In the genomic region with DNA sequence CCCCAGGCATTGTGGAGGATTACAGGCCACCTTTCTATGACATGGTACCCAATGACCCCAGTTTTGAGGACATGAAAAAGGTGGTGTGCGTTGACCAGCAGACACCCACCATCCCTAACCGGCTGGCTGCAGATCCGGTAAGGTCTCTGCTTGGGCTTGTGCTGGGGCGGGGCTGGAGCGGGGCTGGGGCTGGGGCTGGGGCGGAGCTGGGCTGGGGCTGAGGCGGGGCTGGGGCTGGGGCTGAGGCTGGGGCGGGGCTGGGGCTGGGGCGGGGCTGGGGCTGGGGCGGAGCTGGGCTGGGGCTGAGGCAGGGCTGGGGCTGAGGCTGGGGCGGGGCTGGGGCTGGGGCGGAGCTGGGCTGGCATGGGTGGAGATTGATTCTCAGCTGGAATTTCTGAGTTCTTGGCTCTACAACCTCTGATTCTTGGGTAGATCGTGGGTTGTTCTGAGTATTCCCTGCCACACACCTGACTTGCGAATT, we compare ENCODE assay signal across 8 mouse cellular contexts. TPM values are rescaled to one million over a fixed set of nuclear protein-coding genes. Genes with fewer than 3 reads are reported as not detected.
DNase-seq lines count a peak whose midpoint lies in the region; ATAC-seq and TF ChIP-seq lines count a peak whose summit lies in the region.

No protein-coding gene starts in this region.

- 0 out of 2 replicates have a peak, but pooled peaks have one; percentile 37 for ATAC-seq in hindbrain, embryonic 16.5 days
- peak; percentile 78 for ATAC-seq in liver, embryonic 11.5 days (replicated peaks; ENCODE audit: low FRiP score)
- ATAC-seq in monocyte, adult 5-6 weeks (replicated peaks; ENCODE audit: insufficient number of reproducible peaks, low FRiP score, low TSS enrichment, poor library complexity, severe bottlenecking): no peak

- peak overlapping the region; percentile 41; the same call in 1 of the 2 replicates for H3K27ac ChIP-seq in embryonic fibroblast, embryonic 13.5 days (ENCODE audit: insufficient read depth, low read length)
- H3K27ac ChIP-seq in hindbrain, embryonic 16.5 days (ENCODE audit: low read depth, low read length): no peak overlapping the region
- no peak overlapping the region for H3K27ac ChIP-seq in liver, embryonic 11.5 days (ENCODE audit: low read depth, low read length)

- intact Hi-C loops in left cerebral cortex, postnatal 25 days (cut with DNase I): no loop called here

- peak; percentile 88 for TF ChIP-seq POLR2A in embryonic fibroblast, embryonic 13.5 days (IDR thresholded peaks at IDR 0.05; ENCODE audit: low read depth, low read length)

- H3K36me3 ChIP-seq in hindbrain, embryonic 16.5 days (ENCODE audit: control insufficient read depth, insufficient read depth, low read length): no peaks in the 10 kb centered on the region
- H3K36me3 ChIP-seq in liver, embryonic 11.5 days (ENCODE audit: control insufficient read depth, insufficient read depth, low read length): no peaks in the 10 kb centered on the region

- H3K9ac ChIP-seq in hindbrain, embryonic 16.5 days (ENCODE audit: low read depth, low read length): no peak overlapping the region
- H3K9ac ChIP-seq in liver, embryonic 11.5 days (ENCODE audit: low read depth, low read length): no peak overlapping the region

- peak; percentile 69 for DNase-seq in urinary bladder, postnatal 14 days (ENCODE audit: low spot score)
- DNase-seq in urinary bladder, postnatal 25 days (ENCODE audit: low spot score): no peak
- DNase-seq in liver, embryonic 11.5 days (ENCODE audit: low spot score): no peak
- DNase-seq in skeletal muscle tissue, adult 2 months (ENCODE audit: low read depth, low spot score): peak; percentile 57
- DNase-seq in left cerebral cortex, postnatal 25 days (ENCODE audit: low spot score in 2 of 2): no peak

- no peak overlapping the region for H3K4me3 ChIP-seq in embryonic fibroblast, embryonic 13.5 days (ENCODE audit: insufficient read depth, low read length)
- no peak overlapping the region for H3K4me3 ChIP-seq in hindbrain, embryonic 16.5 days (ENCODE audit: low read length)
- no peak overlapping the region for H3K4me3 ChIP-seq in liver, embryonic 11.5 days (ENCODE audit: low read depth, low read length)

- 10% methylated on average over 8 of the region's 14 CpGs for WGBS in hindbrain, embryonic 16.5 days
- WGBS in liver, embryonic 11.5 days: 3% methylated on average over 14 of the region's 14 CpGs

- H3K4me2 ChIP-seq in hindbrain, embryonic 16.5 days (ENCODE audit: low read length): no peak overlapping the region
- peak overlapping the region; percentile 20; the same call in 1 of the 2 replicates for H3K4me2 ChIP-seq in liver, embryonic 11.5 days

- H3K27me3 ChIP-seq in hindbrain, embryonic 16.5 days (replicated peaks; ENCODE audit: control insufficient read depth, insufficient read depth, low read length): no peaks in the 10 kb centered on the region; the same call in 1 of the 2 replicates
- peaks cover 7% of the 10 kb centered on the region; the same call in 1 of the 2 replicates for H3K27me3 ChIP-seq in liver, embryonic 11.5 days (replicated peaks; ENCODE audit: control insufficient read depth, insufficient read depth, low read length)

- no peaks in the 10 kb centered on the region for H3K9me3 ChIP-seq in hindbrain, embryonic 16.5 days (ENCODE audit: control insufficient read depth, low read length)
- H3K9me3 ChIP-seq in liver, embryonic 11.5 days (ENCODE audit: control insufficient read depth, low read length): no peaks in the 10 kb centered on the region

- H3K4me1 ChIP-seq in embryonic fibroblast, embryonic 13.5 days (ENCODE audit: control insufficient read depth, insufficient read depth, low read length): peaks cover 9% of the 10 kb centered on the region; the same call in 1 of the 2 replicates
- H3K4me1 ChIP-seq in hindbrain, embryonic 16.5 days (ENCODE audit: control insufficient read depth, insufficient read depth, low read depth, low read length): peaks cover 16% of the 10 kb centered on the region
- peaks cover 33% of the 10 kb centered on the region for H3K4me1 ChIP-seq in liver, embryonic 11.5 days (replicated peaks; ENCODE audit: control insufficient read depth, insufficient read depth, low read length)

- no peak for TF ChIP-seq CTCF in embryonic fibroblast, embryonic 13.5 days (IDR thresholded peaks at IDR 0.05; ENCODE audit: borderline replicate concordance, insufficient read depth, low read length)

RNA-seq across cellular contexts. Expression of a gene that starts 12.8 kb away (rescaled TPM):
- polyA plus RNA-seq in embryonic fibroblast, embryonic 13.5 days (2011; ENCODE audit: insufficient read length, low read depth, missing spikeins): 11.7 and 13.0 TPM in 2 replicates
- polyA plus RNA-seq in hindbrain, embryonic 16.5 days (2015; fragmentation: Nextera tagmentation; extraction: Ambion mirVana): 10.2 and 12.7 TPM in 2 replicates
- 2.5 TPM in 2 replicates for polyA plus RNA-seq in liver, embryonic 11.5 days (2014; fragmentation: Nextera tagmentation; extraction: Ambion mirVana)
- 8.5 to 20.0 TPM (median 11.2 TPM) in 3 replicates for total RNA-seq in monocyte, adult 5-6 weeks (2017)
- 10 to 100 TPM; 12.3 to 12.5 TPM for total RNA-seq in left cerebral cortex, postnatal 25 days (2021)

RNA-seq across cellular contexts. Expression of a gene that starts 25.5 kb away (rescaled TPM):
- not detected in 2 replicates for polyA plus RNA-seq in embryonic fibroblast, embryonic 13.5 days (2011; ENCODE audit: insufficient read length, low read depth, missing spikeins)
- not detected in 2 replicates for polyA plus RNA-seq in hindbrain, embryonic 16.5 days (2015; fragmentation: Nextera tagmentation; extraction: Ambion mirVana)
- polyA plus RNA-seq in liver, embryonic 11.5 days (2014; fragmentation: Nextera tagmentation; extraction: Ambion mirVana): not detected in 2 replicates
- total RNA-seq in monocyte, adult 5-6 weeks (2017): not detected in 3 replicates
- total RNA-seq in left cerebral cortex, postnatal 25 days (2021): not detected

RNA-seq across cellular contexts. Expression of a gene that starts 32.8 kb away (rescaled TPM):
- 8.8 and 9.7 TPM in 2 replicates for polyA plus RNA-seq in embryonic fibroblast, embryonic 13.5 days (2011; ENCODE audit: insufficient read length, low read depth, missing spikeins)
- 22.4 and 24.1 TPM in 2 replicates for polyA plus RNA-seq in hindbrain, embryonic 16.5 days (2015; fragmentation: Nextera tagmentation; extraction: Ambion mirVana)
- 4.2 and 4.4 TPM in 2 replicates for polyA plus RNA-seq in liver, embryonic 11.5 days (2014; fragmentation: Nextera tagmentation; extraction: Ambion mirVana)
- 14.2 to 16.4 TPM (median 14.2 TPM) in 3 replicates for total RNA-seq in monocyte, adult 5-6 weeks (2017)
- 100 to 1,000 TPM; 109 to 112 TPM for total RNA-seq in left cerebral cortex, postnatal 25 days (2021)

Comparison
In these comparisons a context has a peak if more than half of its experiments do, and no peak if none do; other contexts are left out.
1. DNase-seq: peak in urinary bladder, postnatal 14 days (single experiment) and skeletal muscle tissue, adult 2 months (single experiment); none in urinary bladder, postnatal 25 days (single experiment), liver, embryonic 11.5 days (single experiment) and left cerebral cortex, postnatal 25 days (0 of 2).